Mouse (Mus musculus) liver, embryonic 14.5 days (tissue): ENCODE measurements at regions not wholly inside any gene's neighbourhood (a gene's known extent, or its start where the extent isn't known, plus 50 kb on each side); places are given as distances from the start of the nearest gene placed in this dataset.

ENCODE experiments used
- CTCF ChIP-seq: IDR thresholded peaks from 2 replicates; pipeline ENCODE4 v1.5.1; 2016; ENCODE audit warnings: antibody characterized with exemption, low read depth, control low read depth
- EP300 ChIP-seq: IDR thresholded peaks from 2 replicates; pipeline ENCODE4 v1.6.1; 2016; ENCODE audit warnings: antibody characterized with exemption, low read depth

GRCm38 (mm10) chr7:68873008-68873407, 124.0 kb upstream of the Arrdc4 start:
- TF ChIP-seq CTCF: no peak
- no peak for TF ChIP-seq EP300
